Mouse (Mus musculus) spleen, embryonic (tissue): Measurements from ENCODE around the gene Alg5.
"Not testable (repeated sequence)": the region's sequence is repeated elsewhere in the genome, so short reads cannot be mapped to it uniquely, and the experiment has no call there.

ENCODE experiments used
- CTCF ChIA-PET: fragments of 350-600 bp; sonication (Branson Sonifier 250); formaldehyde crosslinking; loops from one replicate; lab custom pipeline; 2022; lab: Charles Lee

Gene Alg5

GRCm38 (mm10) chr3:54736101-54736927 lies 975 bp downstream of the Alg5 start:
- CTCF ChIA-PET = interaction anchor here (0.6 to 0.8 kb wide), 2 partner anchors 64 to 73 kb away, joined by 3 to 4 read pairs; no protein-coding TSS in a partner anchor

GRCm38 (mm10) chr3:54737317-54737716 lies 2.0 kb downstream of the Alg5 start:
- CTCF ChIA-PET = no interaction called here

GRCm38 (mm10) chr3:54741965-54742364 lies 6.6 kb downstream of the Alg5 start:
- CTCF ChIA-PET = no interaction called here

GRCm38 (mm10) chr3:54745799-54746198 lies 10.5 kb downstream of the Alg5 start:
- CTCF ChIA-PET = no interaction called here

DNA sequence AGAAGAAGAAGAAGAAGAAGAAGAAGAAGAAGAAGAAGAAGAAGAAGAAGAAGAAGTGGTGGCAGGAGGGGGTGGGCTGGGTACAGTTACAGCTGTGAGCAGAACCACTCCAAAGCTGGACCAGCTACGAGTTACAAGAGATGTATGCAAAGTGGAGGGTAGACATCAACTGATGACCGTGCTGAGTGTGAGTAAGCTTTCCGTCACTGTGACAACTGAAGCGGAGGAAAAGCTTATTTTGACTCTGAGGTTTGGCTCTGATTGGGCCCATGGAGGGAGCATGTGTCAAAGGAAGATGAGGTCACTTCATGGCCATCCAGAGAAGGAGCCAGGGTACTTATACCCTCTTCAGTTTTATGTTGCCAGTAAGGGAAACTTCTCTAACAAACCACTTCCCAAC lies 18.1 kb downstream of the Alg5 start:
- CTCF ChIA-PET = no interaction called here

GRCm38 (mm10) chr3:54755145-54756041 lies 20.1 kb downstream of the Alg5 start, which contains the start of gene Smad9:
Gene Smad9, plus strand, starts transcription at chr3:54755582.
- CTCF ChIA-PET = no interaction called here

DNA sequence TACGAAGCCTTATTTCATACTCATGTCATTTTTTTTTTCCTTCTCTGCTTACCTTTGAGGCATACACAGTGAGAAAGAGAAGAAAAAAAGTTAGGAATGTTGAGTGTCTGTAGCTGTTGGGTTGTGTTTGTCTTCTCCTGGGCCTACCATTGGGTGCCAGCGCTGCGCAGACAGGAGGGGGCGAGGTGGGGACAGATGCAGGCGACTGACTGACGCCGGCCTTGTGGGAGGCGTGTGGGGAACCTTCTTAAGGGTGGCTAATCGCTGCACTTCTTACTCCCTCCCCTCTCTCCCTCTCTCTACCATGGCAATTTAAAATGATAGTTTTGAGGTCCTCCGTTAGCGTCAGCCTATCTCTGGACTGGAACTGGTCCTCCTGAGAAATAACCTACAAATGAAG lies 20.7 kb downstream of the Alg5 start:
- CTCF ChIA-PET = no interaction called here

DNA sequence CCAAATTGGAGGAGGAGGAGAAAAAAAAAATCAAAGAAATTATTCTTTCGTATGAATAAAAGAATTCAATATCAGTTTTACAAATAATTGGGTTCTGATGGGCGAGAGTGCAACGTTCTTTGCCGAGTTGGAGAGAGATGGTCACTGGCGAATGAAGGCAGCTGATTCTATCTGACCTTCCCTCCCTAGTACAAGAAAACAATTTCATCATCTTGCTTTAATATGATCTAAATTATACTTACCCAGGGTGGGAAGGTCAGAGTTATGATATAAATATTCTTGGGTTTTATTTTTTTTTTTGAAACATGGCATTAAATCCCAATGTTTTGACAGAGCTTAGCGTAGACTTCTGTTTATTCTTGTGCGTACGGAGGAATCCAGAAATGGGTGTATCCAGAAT lies 22.1 kb downstream of the Alg5 start:
- CTCF ChIA-PET = no interaction called here

- CTCF ChIA-PET = no interaction called here
Observed at GRCm38 (mm10) chr3:54759211-54759610, 23.9 kb downstream of the Alg5 start.

DNA sequence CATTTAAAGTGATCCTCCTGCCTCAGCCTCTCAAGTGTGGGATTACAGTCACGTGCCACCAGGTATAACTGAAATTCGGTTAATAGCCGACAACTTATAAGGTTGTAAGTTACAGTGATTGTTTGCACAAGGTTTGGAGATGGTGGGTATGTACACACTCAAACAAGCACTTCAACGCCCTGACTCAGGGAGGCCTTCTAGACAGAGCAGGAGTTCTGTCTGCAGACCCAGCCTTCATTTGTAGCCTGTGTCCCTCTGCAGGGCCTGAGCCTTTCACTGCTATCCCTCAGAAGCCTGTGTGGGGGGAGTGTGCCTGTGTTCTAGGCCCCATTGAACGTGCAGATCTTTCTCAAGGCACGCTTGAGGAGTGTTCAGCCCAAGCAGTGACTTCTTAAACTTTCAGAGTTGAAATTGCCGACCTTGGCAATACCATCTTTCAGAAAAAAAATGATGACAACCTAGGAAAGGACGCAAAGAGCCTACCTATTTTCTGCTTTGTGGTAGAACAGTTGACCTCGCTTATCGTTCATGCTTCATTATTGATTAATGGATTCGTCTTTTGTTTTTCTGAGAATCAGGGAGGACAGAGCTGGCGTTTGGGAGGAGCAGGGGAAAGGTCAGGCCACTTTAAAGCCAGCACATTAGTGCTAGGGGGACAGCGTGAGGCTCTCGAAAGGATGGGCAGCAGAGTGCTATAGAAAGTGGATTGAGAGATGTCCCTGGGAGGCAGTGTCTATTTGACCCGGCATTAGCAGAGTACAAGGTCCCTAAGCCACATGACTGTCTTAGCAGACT lies 25.2 kb downstream of the Alg5 start:
- CTCF ChIA-PET = no interaction called here

GRCm38 (mm10) chr3:54761258-54761657 lies 25.9 kb downstream of the Alg5 start:
- CTCF ChIA-PET = no interaction called here

- CTCF ChIA-PET = no interaction called here
Observed at GRCm38 (mm10) chr3:54764418-54764817, 29.1 kb downstream of the Alg5 start.

- CTCF ChIA-PET = not testable (repeated sequence)
Observed at GRCm38 (mm10) chr3:54765521-54765920, 30.2 kb downstream of the Alg5 start.

DNA sequence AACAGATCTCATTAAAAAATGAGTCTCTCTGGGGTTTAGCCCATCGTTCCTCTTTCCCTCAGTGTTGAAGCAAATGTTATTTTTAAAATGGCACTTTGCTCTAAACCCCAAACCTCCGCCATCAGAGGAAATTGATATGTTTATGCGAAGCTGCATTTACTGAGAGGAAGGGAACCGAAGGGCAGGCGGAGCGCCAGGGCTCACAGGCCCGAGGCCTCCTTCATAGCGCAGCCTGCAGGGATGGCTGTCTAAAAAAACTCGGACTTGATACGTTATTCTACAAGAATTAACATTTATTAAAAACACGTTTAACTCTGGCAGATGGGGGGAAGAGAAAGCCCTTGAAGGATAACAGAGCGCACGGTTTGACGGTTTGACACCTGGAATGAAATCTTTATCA lies 30.7 kb downstream of the Alg5 start:
- CTCF ChIA-PET = no interaction called here

GRCm38 (mm10) chr3:54766811-54767210 lies 31.5 kb downstream of the Alg5 start:
- CTCF ChIA-PET = no interaction called here

DNA sequence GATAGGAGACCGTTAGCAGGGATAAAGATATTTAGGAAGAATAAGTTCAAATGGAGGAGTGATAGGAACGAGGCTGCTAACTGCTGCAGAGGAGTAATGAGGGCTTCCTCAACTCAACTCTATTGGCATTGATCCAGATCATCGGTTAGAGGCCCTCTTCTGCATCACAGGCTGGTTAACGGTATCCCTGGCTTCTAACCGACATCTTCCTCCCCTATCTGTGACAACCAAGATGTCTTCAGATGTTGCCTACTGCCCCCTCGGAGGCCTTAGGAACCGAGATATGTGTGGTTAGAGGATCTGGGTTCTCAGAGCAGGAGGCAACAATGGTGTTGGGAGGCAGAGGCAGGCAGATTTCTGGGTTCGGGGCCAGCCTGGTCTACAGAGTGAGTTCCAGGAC lies 33.3 kb downstream of the Alg5 start:
- CTCF ChIA-PET = no interaction called here

GRCm38 (mm10) chr3:54769349-54770275 lies 34.3 kb downstream of the Alg5 start:
- CTCF ChIA-PET = interaction anchor here (0.5 kb wide), 1 partner anchor 21 kb away, joined by 3 read pairs; no protein-coding TSS in a partner anchor

- CTCF ChIA-PET = no interaction called here
Observed at GRCm38 (mm10) chr3:54773613-54774012, 38.3 kb downstream of the Alg5 start.

DNA sequence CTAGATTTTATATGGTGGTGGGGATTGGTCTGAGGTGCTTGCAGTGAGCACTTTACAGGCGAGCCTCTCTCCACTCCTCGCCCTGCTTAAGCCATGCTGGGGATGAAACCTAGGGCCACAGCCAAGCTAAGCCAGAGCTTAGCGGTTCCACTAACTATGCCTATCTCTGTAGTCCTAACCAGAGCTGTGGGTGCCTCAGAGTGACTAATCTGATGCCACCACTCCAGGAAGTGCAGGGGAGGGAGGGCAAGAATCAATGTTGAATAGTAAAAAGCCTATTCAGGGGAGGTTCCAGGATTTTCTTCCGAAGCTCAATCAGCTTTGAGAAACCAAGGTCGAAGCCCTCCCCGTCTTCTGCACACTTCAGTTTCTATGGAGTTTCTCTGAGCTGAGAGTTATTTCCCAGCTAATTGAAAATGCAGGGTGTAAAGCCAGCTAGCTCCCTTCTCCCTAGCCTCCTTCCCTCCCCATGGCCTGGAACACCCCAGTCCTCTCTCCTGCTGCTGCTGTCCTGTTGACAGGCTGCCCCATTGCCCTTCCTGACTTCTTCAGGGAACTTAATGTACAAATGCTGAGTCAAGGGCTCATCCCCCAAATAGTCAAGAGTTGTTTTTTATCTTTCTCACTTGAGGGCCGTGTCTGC lies 40.8 kb downstream of the Alg5 start:
- CTCF ChIA-PET = no interaction called here

- CTCF ChIA-PET = interaction anchor here (0.7 kb wide), 1 partner anchor 20 kb away, joined by 3 read pairs; no protein-coding TSS in a partner anchor
Observed at GRCm38 (mm10) chr3:54790601-54791000, 55.3 kb downstream of the Alg5 start.
